Mouse (Mus musculus) heart, adult 9 months (tissue): ENCODE measurements around the gene Ifitm6.
A peak's percentile ranks its signal among the peaks of the same experiment; 100 is the strongest.
"Not testable (repeated sequence)": the region's sequence is repeated elsewhere in the genome, so short reads cannot be mapped to it uniquely, and the experiment has no call there.

Experiments
- DNase-seq, 2 experiments: peaks; one replicate each; pipeline ENCODE4 v3.0.0; 2022; ENCODE audit warnings: low spot score in 2 of 2

The Ifitm6 gene

GRCm38 (mm10) chr7:141017824-141018223 is at the start of gene Ifitm6:
Gene Ifitm6, minus strand, starts transcription at chr7:141017924.
- not testable (repeated sequence) for DNase-seq

DNA sequence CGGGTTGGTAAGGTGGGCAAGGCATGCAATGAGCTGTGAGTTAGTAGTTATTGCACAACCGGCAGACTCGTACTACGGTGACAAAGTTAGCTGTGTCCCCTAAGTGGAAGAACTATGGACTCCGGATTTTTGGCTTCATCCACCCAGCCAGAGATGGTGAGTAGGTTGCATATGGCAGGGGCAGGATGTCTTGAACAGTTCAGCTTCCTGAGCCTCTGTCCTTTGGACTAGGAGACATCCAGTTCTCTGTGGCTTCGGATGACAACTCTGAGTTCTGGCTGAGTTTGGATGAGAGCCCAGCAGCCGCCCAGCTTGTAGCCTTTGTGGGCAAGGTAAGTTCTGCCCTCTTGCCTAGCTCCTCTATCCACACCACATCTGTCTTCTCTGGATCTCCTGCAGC is 46.9 kb upstream of the Ifitm6 start:
- DNase-seq = no peak

DNA sequence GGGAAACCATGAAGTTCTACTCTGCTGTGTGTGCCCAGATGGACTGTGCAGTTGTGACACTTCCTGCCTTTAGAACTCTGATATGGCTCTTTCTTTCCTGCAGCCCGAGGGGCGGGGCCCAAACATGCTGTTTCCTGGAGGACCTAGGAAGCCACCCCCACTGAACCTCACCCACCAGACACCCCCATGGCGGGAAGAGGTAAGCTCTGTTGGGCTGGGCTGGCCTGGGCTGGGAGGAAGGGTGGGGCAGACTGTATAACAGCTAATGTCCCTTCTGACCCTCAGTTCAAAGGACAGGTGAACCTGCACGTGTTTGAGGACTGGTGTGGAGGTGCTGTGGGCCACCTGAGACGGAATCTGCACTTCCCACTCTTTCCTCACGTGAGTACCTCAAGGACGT is 46.5 kb upstream of the Ifitm6 start:
- no peak for DNase-seq

DNA sequence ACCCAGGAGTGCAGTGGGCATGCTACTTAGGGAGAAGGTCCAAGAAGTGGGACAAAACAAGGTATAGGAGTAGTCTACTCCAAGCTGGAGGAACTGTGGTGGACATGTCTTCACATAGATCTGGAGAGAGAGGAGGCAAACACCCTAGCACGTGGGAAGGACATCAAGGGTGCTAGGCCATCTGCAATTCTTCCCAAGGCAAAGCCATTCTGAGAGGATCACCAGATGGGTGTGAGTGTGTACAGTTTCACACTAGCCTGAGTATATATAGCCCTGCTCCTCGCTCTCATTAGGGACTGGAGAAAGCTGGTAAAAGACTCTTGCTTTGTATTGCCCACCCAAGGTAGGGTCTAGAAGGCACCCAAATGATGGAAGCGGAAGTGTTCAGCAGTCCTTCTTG is 45.6 kb upstream of the Ifitm6 start:
- no peak for DNase-seq

GRCm38 (mm10) chr7:141062525-141062924 is 44.8 kb upstream of the Ifitm6 start:
- no peak for DNase-seq

DNA sequence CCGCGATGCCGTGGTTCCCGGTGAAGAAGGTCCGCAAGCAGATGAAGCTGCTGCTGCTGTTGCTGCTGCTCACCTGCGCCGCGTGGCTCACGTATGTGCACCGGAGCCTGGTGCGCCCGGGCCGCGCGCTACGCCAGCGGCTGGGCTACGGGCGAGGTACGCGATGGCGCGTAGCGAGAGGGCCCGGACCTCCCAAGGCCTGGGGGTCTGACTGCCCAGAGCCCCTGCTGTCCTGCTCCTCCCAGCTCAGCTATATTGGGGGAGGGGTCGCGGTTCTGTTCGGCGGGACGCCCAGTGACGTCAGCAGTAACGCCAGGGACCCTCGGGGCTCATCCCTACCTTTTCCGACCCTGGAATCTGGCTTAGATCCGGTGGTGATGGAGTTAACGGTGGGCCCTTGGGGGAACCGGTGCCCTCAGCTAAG is 43.6 kb upstream of the Ifitm6 start:
- DNase-seq = no peak

DNA sequence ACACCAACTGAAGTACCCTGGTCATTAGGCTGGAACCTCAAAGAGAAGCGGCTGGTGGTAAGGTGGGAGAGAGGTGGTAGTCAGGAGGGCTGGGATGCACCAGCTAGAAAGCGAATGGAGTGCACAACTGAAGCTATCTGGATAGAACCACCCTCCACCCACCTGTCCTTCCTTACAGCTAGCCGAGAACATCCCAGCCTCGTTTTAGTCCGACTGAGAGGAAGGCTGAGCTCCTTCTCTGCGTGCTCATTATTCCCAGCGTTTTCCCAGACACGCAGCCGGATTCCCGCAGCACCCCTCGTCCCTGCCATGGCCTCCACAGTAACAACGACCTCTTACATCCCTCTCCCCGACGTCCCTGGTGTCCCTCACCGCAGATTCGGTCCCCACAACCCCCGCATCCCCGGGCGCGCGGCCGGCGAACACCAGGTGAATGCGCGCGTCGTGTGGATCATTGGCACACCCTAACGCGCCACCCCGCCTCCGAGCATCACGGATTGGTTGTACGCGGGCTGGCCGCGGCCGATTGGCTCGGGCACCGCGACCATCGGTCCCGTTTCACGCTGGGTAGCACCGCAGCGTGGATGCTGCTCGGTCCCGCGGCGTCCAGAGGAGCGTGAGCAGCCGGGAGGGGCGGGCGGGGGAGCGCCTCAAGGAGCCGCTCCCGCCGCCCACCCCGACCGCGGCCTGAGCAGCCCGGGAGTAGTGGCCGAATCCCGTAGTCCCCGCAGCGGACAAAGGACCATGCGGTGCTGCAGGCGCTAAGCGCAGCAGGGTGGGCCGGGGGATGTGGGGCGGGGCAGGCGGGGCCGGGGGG is 42.9 kb upstream of the Ifitm6 start, which contains the start of gene B4galnt4:
TSS of gene B4galnt4 (plus strand) at position 679 of the 817 bp plus-strand sequence.
- peak; percentile 25 to 62 for DNase-seq

DNA sequence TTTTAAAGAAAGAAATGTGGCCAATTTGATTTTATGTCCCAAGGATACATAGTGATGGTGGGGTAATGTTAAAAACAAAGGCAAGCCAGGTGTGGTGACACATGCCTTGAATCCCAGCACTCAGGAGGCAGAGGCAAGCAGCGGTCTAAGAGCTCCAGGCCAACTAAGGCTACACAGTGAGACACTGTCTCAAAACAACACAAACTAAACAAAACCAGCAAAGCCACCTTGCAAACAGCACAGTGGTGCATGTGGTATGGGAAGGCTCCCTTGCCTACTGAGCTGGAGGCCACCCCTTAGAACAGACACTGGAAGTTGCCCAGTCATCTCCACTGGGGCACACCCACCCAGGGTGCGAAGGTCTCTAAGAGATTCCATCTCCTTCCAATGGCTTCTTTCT is 42.2 kb upstream of the Ifitm6 start:
- DNase-seq = no peak

DNA sequence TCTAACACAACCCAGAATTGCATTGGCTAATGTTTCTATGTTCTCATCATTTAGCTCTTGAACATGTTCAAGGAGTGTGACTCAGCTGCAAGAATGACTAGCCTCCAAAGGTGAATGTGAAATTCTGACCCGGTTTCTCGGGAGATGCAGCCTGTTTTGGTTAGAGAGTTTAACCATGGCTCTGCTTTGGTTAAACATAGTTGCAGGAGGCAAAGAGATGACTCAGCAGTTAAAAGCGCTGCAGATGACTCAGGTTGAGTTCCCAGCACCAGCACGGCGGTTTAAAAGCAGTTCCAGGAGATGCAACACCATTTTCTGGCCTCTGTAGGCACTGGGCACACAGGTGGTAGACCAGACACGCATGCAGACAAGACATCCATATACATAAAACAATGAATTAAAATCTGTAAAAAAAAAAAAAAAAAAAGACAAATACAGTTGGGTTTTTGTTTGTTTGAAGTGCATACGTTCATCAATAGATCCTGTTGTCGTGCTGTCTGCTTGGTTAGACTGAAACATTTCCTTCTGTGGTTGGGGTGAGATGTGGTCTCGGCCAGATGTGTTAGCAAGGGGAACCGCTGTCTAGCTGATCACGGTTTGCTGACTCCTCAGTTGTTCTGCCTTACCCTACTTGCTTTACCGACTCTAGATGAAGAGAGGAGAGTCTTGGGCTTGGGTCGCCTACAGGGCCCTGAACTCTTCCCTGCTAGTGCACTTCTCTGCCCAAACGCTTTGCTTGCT is 41.0 kb upstream of the Ifitm6 start:
- DNase-seq = no peak

- no peak for DNase-seq
Measured at GRCm38 (mm10) chr7:141057541-141057940, 39.8 kb upstream of the Ifitm6 start.

GRCm38 (mm10) chr7:141056976-141057375 is 39.3 kb upstream of the Ifitm6 start:
- DNase-seq = no peak

GRCm38 (mm10) chr7:141055785-141056184 is 38.1 kb upstream of the Ifitm6 start:
- no peak for DNase-seq

- DNase-seq = no peak
Measured at GRCm38 (mm10) chr7:141052421-141052820, 34.7 kb upstream of the Ifitm6 start.

- DNase-seq = no peak
Measured at GRCm38 (mm10) chr7:141052016-141052415, 34.3 kb upstream of the Ifitm6 start.

DNA sequence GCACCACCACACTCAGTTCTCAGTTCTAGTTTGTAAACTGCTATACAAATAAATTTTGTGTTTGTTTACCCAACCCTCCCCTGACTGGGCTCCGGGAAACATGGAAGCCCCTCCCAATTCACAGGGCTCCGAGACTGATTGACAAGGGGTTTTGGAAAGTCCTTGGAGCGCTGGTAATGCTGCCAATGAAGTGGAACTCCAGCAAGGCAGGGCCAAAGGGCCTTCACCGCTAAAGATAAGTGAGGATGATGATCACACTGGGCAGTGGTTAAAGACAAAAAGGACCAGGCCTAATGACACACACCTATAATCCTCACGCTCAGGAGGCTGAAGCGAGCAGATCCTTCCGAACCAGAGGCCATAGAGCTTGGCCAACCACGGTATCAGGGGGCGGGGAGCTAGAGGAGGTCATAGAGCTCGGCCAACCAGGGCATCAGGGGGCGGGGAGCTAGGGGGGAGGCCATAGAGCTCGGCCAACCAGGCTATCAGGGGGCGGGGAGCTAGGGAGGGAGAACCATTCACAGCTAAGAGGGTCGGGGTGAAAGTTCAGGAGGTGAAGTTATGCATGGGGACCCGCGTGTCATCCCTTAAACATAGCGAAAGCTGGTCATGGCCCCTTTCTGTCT is 33.4 kb upstream of the Ifitm6 start:
- no peak for DNase-seq

DNA sequence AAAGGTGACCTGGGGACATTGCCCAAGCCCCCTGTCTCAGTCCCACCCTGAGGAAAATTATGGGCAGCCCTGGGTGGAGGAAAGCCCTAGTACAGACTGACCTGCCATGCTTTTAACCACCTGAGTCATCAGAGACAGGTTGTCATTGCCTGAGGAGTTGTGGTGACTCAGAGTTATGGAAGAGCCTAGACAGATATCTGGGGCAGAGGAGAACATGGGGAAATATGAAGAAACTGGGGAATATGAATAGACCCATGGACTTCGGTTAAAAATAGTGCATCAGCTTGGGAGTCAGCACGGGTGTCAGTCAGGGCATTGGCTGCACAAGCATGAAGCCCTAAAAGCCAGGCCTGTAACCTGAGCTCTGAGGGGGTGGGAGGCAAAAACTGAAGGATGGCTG is 31.6 kb upstream of the Ifitm6 start:
- DNase-seq = no peak

GRCm38 (mm10) chr7:141048226-141049218 is 30.8 kb upstream of the Ifitm6 start:
- peak; percentile 91 to 94 for DNase-seq

GRCm38 (mm10) chr7:141047581-141048225 is 30.0 kb upstream of the Ifitm6 start:
- DNase-seq = peak; percentile 91 to 94

- DNase-seq = peak; percentile 72 to 73
Measured at GRCm38 (mm10) chr7:141046931-141047580, 29.3 kb upstream of the Ifitm6 start.

GRCm38 (mm10) chr7:141042539-141042938 is 24.8 kb upstream of the Ifitm6 start:
- DNase-seq = no peak
